Mouse (Mus musculus) bone marrow macrophage, adult 2 months (primary cell): Measurements from ENCODE around the gene Hspa12b.

Experiments
- CTCF ChIP-seq: IDR thresholded peaks from 2 replicates; pipeline ENCODE4 v1.5.1; 2012; ENCODE audit warnings: low read depth, mild to moderate bottlenecking, low read length, moderate library complexity
- POLR2A ChIP-seq: IDR thresholded peaks from 2 replicates; pipeline ENCODE4 v1.6.1; 2012; ENCODE audit warnings: mild to moderate bottlenecking, low read depth, low read length, borderline replicate concordance

DNA sequence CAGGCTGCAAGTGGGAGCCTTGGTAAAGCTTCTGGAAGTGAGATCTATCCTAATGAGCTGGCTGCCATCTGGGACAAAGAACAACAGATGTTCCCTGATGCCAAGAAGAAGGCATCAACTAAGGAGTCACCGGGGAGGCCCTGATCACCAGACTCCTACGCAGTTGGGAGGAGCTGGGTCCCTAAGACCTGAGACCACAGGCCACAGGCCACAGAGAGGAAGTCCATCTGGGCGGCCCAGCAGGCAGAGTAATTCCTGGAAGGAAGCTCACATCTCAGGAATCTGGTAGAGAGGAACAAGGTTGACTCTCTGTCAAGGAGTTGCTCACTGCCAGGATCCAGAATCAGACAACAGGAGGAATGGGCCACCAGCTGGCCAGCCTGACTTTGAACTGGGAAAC lies 2.9 kb upstream of the Hspa12b start:
- TF ChIP-seq CTCF = no peak
- no peak for TF ChIP-seq POLR2A
